Mouse (Mus musculus) layer of hippocampus, postnatal 36 days (tissue): ENCODE measurements around the gene Mob1a. TPM values are rescaled to one million over a fixed set of nuclear protein-coding genes. Genes with fewer than 3 reads are reported as not detected.

ENCODE experiments used
- DNase-seq, 2 experiments: peaks; one replicate each; pipeline ENCODE4 v3.0.0; 2022
- total RNA-seq, 2 experiments: library from RNA; stranded (reverse); gene quantifications; 2 replicates each; pipeline ENCODE4 v1.2.3; 2021

Mob1a gene
- total RNA-seq, 2 experiments from 2014 or later: 21.6 to 21.7 TPM

DNA sequence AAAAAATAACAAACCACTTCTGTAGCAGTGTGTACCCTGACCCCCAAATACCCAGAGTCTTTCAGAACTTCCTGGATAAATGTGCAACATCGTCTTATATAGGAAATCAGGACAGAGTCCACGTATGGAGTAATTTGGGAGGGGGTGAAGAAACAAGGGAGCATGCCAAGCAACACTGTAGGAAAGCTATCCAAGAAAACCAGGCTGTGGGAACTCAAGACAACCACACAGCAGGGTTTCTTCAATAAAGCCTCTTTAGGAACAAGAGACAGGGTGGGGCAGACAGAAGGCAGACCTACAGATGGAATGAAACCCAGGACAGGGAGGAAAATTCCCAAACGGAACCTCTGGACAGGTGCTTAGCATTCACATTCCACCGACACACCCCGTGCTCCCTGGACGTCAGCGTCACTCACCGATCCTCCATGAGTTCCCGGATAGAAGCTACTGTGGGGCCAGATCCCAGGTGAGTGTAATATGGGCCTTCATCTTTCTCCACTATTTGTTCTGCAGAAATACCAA lies 59.8 kb downstream of the Mob1a start:
- DNase-seq: no peak

- DNase-seq: no peak
These were observed 66.5 kb downstream of the Mob1a start for GRCm38 (mm10) chr6:83392166-83392780.

Other genes with a start within 250 kb of the Mob1a start
- 10 to 100 TPM; 33.9 to 34.9 TPM for gene Pcgf1, start 248.1 kb upstream of the Mob1a start, total RNA-seq
- under 1 TPM in 1 of 2 experiments, not detected in 1; 0.48 TPM for gene Lbx2, start 239.6 kb upstream of the Mob1a start, total RNA-seq
- gene Ccdc142, start 224.4 kb upstream of the Mob1a start, total RNA-seq: 1 to 10 TPM; 8.0 to 8.2 TPM
- gene Gm42688, start 224.4 kb upstream of the Mob1a start, total RNA-seq: 1 to 10 TPM; 5.8 to 7.0 TPM
- 10 to 100 TPM; 64.4 to 69.9 TPM for gene Mrpl53, start 217.0 kb upstream of the Mob1a start, total RNA-seq
- 10 to 100 TPM; 28.0 to 28.9 TPM for gene Mogs, start 210.5 kb upstream of the Mob1a start, total RNA-seq
- 10 to 100 TPM; 58.2 to 61.4 TPM for gene Wbp1, start 204.5 kb upstream of the Mob1a start, total RNA-seq
- gene Ino80b, start 200.6 kb upstream of the Mob1a start, total RNA-seq: 10 to 100 TPM; 21.2 to 23.5 TPM
- 10 to 100 TPM; 75.9 to 90.3 TPM for gene Rtkn, start 190.6 kb upstream of the Mob1a start, total RNA-seq
- gene Wdr54, start 169.6 kb upstream of the Mob1a start, total RNA-seq: 10 to 100 TPM; 24.2 to 25.3 TPM
- gene 1700003E16Rik, start 169.6 kb upstream of the Mob1a start, total RNA-seq: 10 to 100 TPM; 23.4 to 24.0 TPM
- 100 to 1,000 TPM; 384 to 404 TPM for gene Dctn1, start 160.1 kb upstream of the Mob1a start, total RNA-seq
- gene Slc4a5, start 106.2 kb upstream of the Mob1a start, total RNA-seq: 1 to 10 TPM in 1 of 2 experiments, under 1 TPM in 1; 0.57 to 2.8 TPM
- gene Mthfd2, start 108 bp upstream of the Mob1a start, total RNA-seq: 1 to 10 TPM; 6.1 to 6.7 TPM
- 10 to 100 TPM; 51.1 to 55.5 TPM for gene Bola3, start 23.1 kb downstream of the Mob1a start, total RNA-seq
- 10 to 100 TPM; 58.9 to 67.8 TPM for gene Tet3, start 133.1 kb downstream of the Mob1a start, total RNA-seq
- 10 to 100 TPM; 32.7 to 41.9 TPM for gene Dguok, start 181.0 kb downstream of the Mob1a start, total RNA-seq
- gene Actg2, start 210.2 kb downstream of the Mob1a start, total RNA-seq: not detected
- gene Stambp, start 246.7 kb downstream of the Mob1a start, total RNA-seq: 10 to 100 TPM; 34.3 to 34.7 TPM